Mouse (Mus musculus) forebrain, embryonic 14.5 days (tissue): ENCODE results near the gene Nemp2. TPM values are rescaled to one million over a fixed set of nuclear protein-coding genes. Genes with fewer than 3 reads are reported as not detected.

Experiments
- ATAC-seq: fragments of 200-750 bp; cut with Nextera tagmentation; 2 replicates; pipeline ENCODE4 v1.8.0; 2017; ENCODE audit warnings: mild to moderate bottlenecking, moderate library complexity
- DNase-seq: peaks from one replicate; pipeline ENCODE4 v3.0.0-alpha.2; 2015; ENCODE audit warnings: low spot score
- H3K27ac ChIP-seq: fragments of 300-500 bp; sonication (generic); 2 replicates; pipeline ENCODE4 v1.5.1; 2014; ENCODE audit warnings: low read depth, mild to moderate bottlenecking, control low read depth, low read length, moderate library complexity
- H3K27me3 ChIP-seq: fragments of 300-500 bp; sonication (generic); replicated peaks from 2 replicates; pipeline ENCODE4 v1.6.1; 2014; ENCODE audit warnings: low read length, control low read depth, mixed read lengths; ENCODE audit not compliant: control insufficient read depth, insufficient read depth
- H3K36me3 ChIP-seq: fragments of 300-500 bp; sonication (generic); 2 replicates; pipeline ENCODE4 v1.6.1; 2014; ENCODE audit warnings: low read length, control low read depth; ENCODE audit not compliant: control insufficient read depth, insufficient read depth
- H3K4me1 ChIP-seq: fragments of 300-500 bp; sonication (generic); 2 replicates; pipeline ENCODE4 v1.6.1; 2014; ENCODE audit warnings: antibody characterized with exemption, low read length, control low read depth; ENCODE audit not compliant: control insufficient read depth, insufficient read depth
- H3K4me2 ChIP-seq: fragments of 300-500 bp; sonication (generic); 2 replicates; pipeline ENCODE4 v1.6.1; 2014; ENCODE audit warnings: mild to moderate bottlenecking, control low read depth, low read length
- H3K4me3 ChIP-seq: fragments of 300-500 bp; sonication (generic); 2 replicates; pipeline ENCODE4 v1.5.1; 2014; ENCODE audit warnings: low read depth, low read length, control low read depth
- H3K9ac ChIP-seq: fragments of 300-500 bp; sonication (generic); 2 replicates; pipeline ENCODE4 v1.6.1; 2014; ENCODE audit warnings: mild to moderate bottlenecking, low read length, control low read depth, moderate library complexity
- H3K9me3 ChIP-seq: fragments of 300-500 bp; sonication (generic); replicated peaks from 2 replicates; pipeline ENCODE4 v1.6.1; 2016; ENCODE audit warnings: low read length, control low read depth, mixed read lengths; ENCODE audit not compliant: control insufficient read depth
- WGBS: fragments of 180-500 bp; shearing (Covaris S2); extraction: QIAGEN DNeasy Blood & Tissue Kit; methylation state at CpG from one replicate; pipeline ENCODE4 v1.1.7; 2014; 5-methylcytosine and 5-hydroxymethylcytosine counted together
- polyA plus RNA-seq: library from polyadenylated mRNA; unstranded; fragments of >200 nt; fragmentation: Nextera tagmentation; extraction: Ambion mirVana; gene quantifications from 2 replicates; pipeline ENCODE4 v1.2.1, GENCODE M21; 2014

The Nemp2 gene
- polyA plus RNA-seq, 1 experiment from 2014 or later: 9.5 TPM

- Histone ChIP-seq H3K27me3 (no peaks in the 10 kb centered on the region), H3K4me2 (no peak overlapping the region), H3K9me3 (no peaks in the 10 kb centered on the region), H3K4me1 (no peaks in the 10 kb centered on the region), H3K27ac (no peak overlapping the region), H3K36me3 (no peaks in the 10 kb centered on the region), H3K4me3 (no peak overlapping the region), H3K9ac (no peak overlapping the region)
- ATAC-seq (no peak), DNase-seq (no peak)
- WGBS: 69% methylated on average over 1 of the region's 1 CpGs
Observed at GRCm38 (mm10) chr1:52618217-52618616, 12.3 kb upstream of the Nemp2 start.

DNA sequence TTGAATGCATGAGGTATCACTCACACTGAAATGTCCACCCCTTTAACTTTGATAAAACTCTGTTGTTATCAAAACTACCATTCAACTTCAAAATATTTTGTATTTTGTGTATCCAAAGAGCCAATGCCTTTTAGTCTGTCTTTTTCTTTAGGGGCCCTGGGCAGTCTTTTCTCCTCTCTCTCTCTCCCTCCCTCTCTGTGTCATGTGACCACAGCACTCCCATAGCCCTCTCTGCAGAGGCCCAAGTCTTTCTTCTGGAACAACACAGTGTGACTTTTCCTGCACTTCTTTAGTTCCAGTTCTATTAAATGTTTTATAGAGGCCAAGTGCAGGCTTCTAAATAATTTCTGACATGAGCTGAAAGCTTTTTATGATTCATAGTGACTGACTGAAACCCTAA, 10.1 kb upstream of the Nemp2 start:
- no peak overlapping the region for H3K27ac ChIP-seq
- H3K4me3 ChIP-seq: no peak overlapping the region
- H3K4me2 ChIP-seq: no peak overlapping the region
- H3K36me3 ChIP-seq: no peaks in the 10 kb centered on the region
- no peaks in the 10 kb centered on the region for H3K4me1 ChIP-seq
- no peaks in the 10 kb centered on the region for H3K27me3 ChIP-seq
- no peak overlapping the region for H3K9ac ChIP-seq
- ATAC-seq (no peak), DNase-seq (no peak)
- no peaks in the 10 kb centered on the region for H3K9me3 ChIP-seq

GRCm38 (mm10) chr1:52630937-52631299, 415 bp downstream of the Nemp2 start:
- Histone ChIP-seq H3K4me2 (peak overlapping the region; percentile 52), H3K9me3 (no peaks in the 10 kb centered on the region), H3K4me1 (peaks cover 4% of the 10 kb centered on the region; the same call in 1 of the 2 replicates), H3K27me3 (no peaks in the 10 kb centered on the region), H3K4me3 (peak overlapping the region; percentile 81), H3K27ac (peak overlapping the region; percentile 74), H3K36me3 (no peaks in the 10 kb centered on the region), H3K9ac (peak overlapping the region; percentile 87)
- DNase-seq: peak; percentile 68
- under 1% methylated on average over 6 of the region's 6 CpGs for WGBS
- ATAC-seq: peak; percentile 73

GRCm38 (mm10) chr1:52631570-52631969, 1.1 kb downstream of the Nemp2 start:
- Histone ChIP-seq H3K27ac (no peak overlapping the region), H3K4me2 (peak overlapping the region; percentile 52), H3K9me3 (no peaks in the 10 kb centered on the region), H3K9ac (peak overlapping the region; percentile 87; the same call in 1 of the 2 replicates), H3K36me3 (no peaks in the 10 kb centered on the region), H3K27me3 (no peaks in the 10 kb centered on the region), H3K4me1 (peaks cover 4% of the 10 kb centered on the region; the same call in 1 of the 2 replicates), H3K4me3 (peak overlapping the region; percentile 81)
- ATAC-seq (no peak), DNase-seq (peak; percentile 12)
- 63% methylated on average over 2 of the region's 2 CpGs for WGBS

DNA sequence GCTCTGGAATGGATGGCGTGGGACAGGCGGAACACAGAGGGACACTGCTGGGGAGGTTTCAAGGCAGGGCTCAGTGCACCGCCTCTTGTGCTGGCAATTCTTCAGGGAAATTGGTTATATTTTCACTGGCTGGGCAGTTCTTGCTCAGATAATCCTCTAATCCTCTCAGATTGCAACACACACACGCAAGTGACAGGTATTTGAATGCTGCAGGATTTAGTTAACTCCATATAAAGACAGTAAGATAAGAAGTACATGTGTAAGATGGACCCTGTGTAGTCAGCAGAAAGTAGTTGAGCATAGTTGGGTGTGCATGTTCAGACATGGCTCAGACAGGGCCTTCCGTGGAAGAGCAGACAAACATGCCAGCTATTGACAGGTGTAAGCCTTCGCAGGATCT, 3.7 kb downstream of the Nemp2 start:
- Histone ChIP-seq H3K36me3 (peaks cover 14% of the 10 kb centered on the region), H3K4me3 (no peak overlapping the region), H3K27me3 (no peaks in the 10 kb centered on the region), H3K4me2 (no peak overlapping the region), H3K4me1 (peaks cover 4% of the 10 kb centered on the region; the same call in 1 of the 2 replicates), H3K27ac (no peak overlapping the region), H3K9me3 (no peaks in the 10 kb centered on the region), H3K9ac (no peak overlapping the region)
- DNase-seq (no peak), ATAC-seq (no peak)
- WGBS: 93% methylated on average over 6 of the region's 6 CpGs

- no peak for ATAC-seq
- 93% methylated on average over 3 of the region's 3 CpGs for WGBS
Observed at GRCm38 (mm10) chr1:52635932-52636331, 5.4 kb downstream of the Nemp2 start.

DNA sequence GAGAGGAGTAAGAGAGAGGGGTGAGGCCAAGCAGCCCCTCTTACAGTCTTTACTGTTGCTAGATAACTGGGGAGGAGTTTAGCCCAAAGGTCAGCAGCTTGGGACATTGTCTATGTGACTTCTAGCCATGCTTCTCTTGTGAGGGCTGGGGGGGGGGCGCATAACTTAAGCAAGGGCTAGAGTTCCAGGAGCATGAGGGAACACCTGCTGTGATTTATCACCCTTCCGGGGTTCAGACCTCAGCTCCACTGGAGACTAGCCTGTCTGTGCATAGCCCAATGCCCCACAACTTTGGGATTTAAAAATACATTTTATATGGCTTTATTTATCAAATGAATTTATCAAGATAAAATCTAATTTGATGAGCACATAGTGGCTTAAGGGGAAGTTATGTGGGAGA, 7.6 kb downstream of the Nemp2 start:
- WGBS: 85% methylated on average over 2 of the region's 2 CpGs
- Histone ChIP-seq H3K4me2 (no peak overlapping the region), H3K4me3 (no peak overlapping the region)

More at GRCm38 (mm10) chr1:52635932-52636331, 5.4 kb downstream of the Nemp2 start:
- Histone ChIP-seq H3K4me3 (no peak overlapping the region), H3K27ac (no peak overlapping the region), H3K36me3 (peaks cover 26% of the 10 kb centered on the region), H3K9ac (no peak overlapping the region), H3K27me3 (no peaks in the 10 kb centered on the region), H3K4me1 (peaks cover 4% of the 10 kb centered on the region; the same call in 1 of the 2 replicates), H3K4me2 (no peak overlapping the region), H3K9me3 (no peaks in the 10 kb centered on the region)
- DNase-seq: no peak

DNA sequence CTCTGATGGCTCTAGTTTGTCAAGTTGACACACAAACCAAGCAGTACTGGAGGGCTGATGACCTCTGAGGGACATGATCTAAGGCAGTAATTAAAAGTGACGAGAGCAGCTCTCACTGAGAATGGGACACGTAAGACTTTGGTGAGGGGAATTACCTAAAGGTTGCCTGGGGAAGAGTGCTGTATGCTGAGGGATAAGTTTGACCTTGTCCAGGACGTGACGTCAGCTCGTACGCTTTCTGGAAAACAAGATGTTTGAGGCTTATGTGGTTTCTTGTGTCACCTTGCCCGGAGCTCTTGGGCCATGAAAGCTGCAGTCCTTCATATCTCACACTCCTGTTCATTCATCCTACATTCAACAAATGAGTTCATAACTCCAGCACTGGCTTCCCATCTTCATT, 8.6 kb downstream of the Nemp2 start:
- DNase-seq: no peak
- H3K9ac ChIP-seq: no peak overlapping the region
- H3K4me1 ChIP-seq: no peaks in the 10 kb centered on the region
- H3K4me3 ChIP-seq: no peak overlapping the region
- H3K27me3 ChIP-seq: no peaks in the 10 kb centered on the region
- H3K4me2 ChIP-seq: no peak overlapping the region
- no peaks in the 10 kb centered on the region for H3K9me3 ChIP-seq
- no peak for ATAC-seq
- H3K36me3 ChIP-seq: peaks cover 38% of the 10 kb centered on the region
- no peak overlapping the region for H3K27ac ChIP-seq
- 92% methylated on average over 7 of the region's 7 CpGs for WGBS

More for the DNA sequence above, 7.6 kb downstream of the Nemp2 start:
- H3K27me3 ChIP-seq: no peaks in the 10 kb centered on the region
- H3K9me3 ChIP-seq: no peaks in the 10 kb centered on the region
- peaks cover 38% of the 10 kb centered on the region for H3K36me3 ChIP-seq
- no peak overlapping the region for H3K9ac ChIP-seq
- no peak for ATAC-seq
- no peak overlapping the region for H3K27ac ChIP-seq
- no peaks in the 10 kb centered on the region for H3K4me1 ChIP-seq
- no peak for DNase-seq

- Histone ChIP-seq H3K9ac (no peak overlapping the region), H3K9me3 (no peaks in the 10 kb centered on the region), H3K27me3 (no peaks in the 10 kb centered on the region), H3K27ac (no peak overlapping the region), H3K4me2 (no peak overlapping the region), H3K4me3 (no peak overlapping the region), H3K4me1 (no peaks in the 10 kb centered on the region), H3K36me3 (peaks cover 38% of the 10 kb centered on the region)
- ATAC-seq (no peak), DNase-seq (no peak)
- WGBS: 95% methylated on average over 6 of the region's 6 CpGs
Observed at GRCm38 (mm10) chr1:52640266-52640665, 9.8 kb downstream of the Nemp2 start.
